Mouse (Mus musculus): ENCODE data around the gene Bscl2.

- TF ChIP-seq CTCF (IDR thresholded peaks at IDR 0.05; ENCODE audit: borderline replicate concordance, insufficient read depth, low read depth, low read length) (no peak), POLR2A (IDR thresholded peaks at IDR 0.05; ENCODE audit: borderline replicate concordance, insufficient read depth, low read length) (peak; percentile 45; the same call in 1 of the 2 replicates)
These were observed 2.9 kb downstream of the Bscl2 start for GRCm38 (mm10) chr19:8839908-8840791.
